Mouse (Mus musculus) liver, embryonic 14.5 days (tissue): ENCODE measurements around the gene Sept1. TPM values are rescaled to one million over a fixed set of nuclear protein-coding genes. Genes with fewer than 3 reads are reported as not detected.
"Not testable (repeated sequence)": the region's sequence is repeated elsewhere in the genome, so short reads cannot be mapped to it uniquely, and the experiment has no call there.

Experiments used
- ATAC-seq: fragments of 200-750 bp; cut with Nextera tagmentation; 2 replicates; pipeline ENCODE4 v1.8.0; 2017; ENCODE audit warnings: moderate number of reproducible peaks, mild to moderate bottlenecking, moderate library complexity; ENCODE audit not compliant: insufficient read depth
- DNase-seq, 3 experiments: peaks; one replicate each; pipeline ENCODE4 v3.0.0-alpha.2; 2012 to 2013; ENCODE audit warnings: low read depth in 3 of 3, low spot score in 3 of 3
- H3K27ac ChIP-seq: fragments of 300-500 bp; sonication (generic); 2 replicates; pipeline ENCODE4 v1.5.1; 2014; ENCODE audit warnings: moderate library complexity, mild to moderate bottlenecking, control low read depth, inconsistent platforms
- H3K27me3 ChIP-seq: fragments of 300-500 bp; sonication (generic); 2 replicates; pipeline ENCODE4 v1.6.1; 2014; ENCODE audit warnings: mild to moderate bottlenecking, low read length, moderate library complexity; ENCODE audit not compliant: control insufficient read depth, insufficient read depth
- H3K36me3 ChIP-seq: fragments of 300-500 bp; sonication (generic); replicated peaks from 2 replicates; pipeline ENCODE4 v1.6.1; 2014; ENCODE audit warnings: low read depth; ENCODE audit not compliant: control insufficient read depth, insufficient read depth
- H3K4me1 ChIP-seq, 2 experiments: fragments of 200-500 bp in 1 of 2; fragments of 300-500 bp in 1 of 2; sonication (generic) in 1 of 2; replicated peaks; 2 replicates each; pipeline ENCODE4 v1.6.1; 2012 to 2014; ENCODE audit warnings: antibody characterized with exemption in 1 of 2, inconsistent platforms in 1 of 2, low read length in 1 of 2; ENCODE audit not compliant: control insufficient read depth in 2 of 2, insufficient read depth in 2 of 2
- H3K4me2 ChIP-seq: fragments of 300-500 bp; sonication (generic); 2 replicates; pipeline ENCODE4 v1.6.1; 2014; ENCODE audit warnings: low read depth, mild to moderate bottlenecking, control low read depth, moderate library complexity
- H3K4me3 ChIP-seq, 2 experiments: fragments of 200-500 bp in 1 of 2; fragments of 300-500 bp in 1 of 2; sonication (generic) in 1 of 2; 2 replicates each; pipeline ENCODE4 v1.5.1; 2012 to 2014; ENCODE audit warnings: low read depth in 2 of 2, low read length in 2 of 2, mild to moderate bottlenecking in 2 of 2, control low read depth in 1 of 2, inconsistent platforms in 1 of 2, moderate library complexity in 1 of 2; ENCODE audit not compliant: insufficient read depth in 1 of 2
- H3K9ac ChIP-seq: fragments of 300-500 bp; sonication (generic); replicated peaks from 2 replicates; pipeline ENCODE4 v1.6.1; 2014; ENCODE audit warnings: mild to moderate bottlenecking, control low read depth, moderate library complexity
- H3K9me3 ChIP-seq: fragments of 300-500 bp; sonication (generic); 2 replicates; pipeline ENCODE4 v1.6.1; 2016; ENCODE audit warnings: low read length, mixed read lengths; ENCODE audit not compliant: control insufficient read depth
- CTCF ChIP-seq: IDR thresholded peaks from 2 replicates; pipeline ENCODE4 v1.5.1; 2016; ENCODE audit warnings: antibody characterized with exemption, low read depth, control low read depth
- EP300 ChIP-seq: IDR thresholded peaks from 2 replicates; pipeline ENCODE4 v1.6.1; 2016; ENCODE audit warnings: antibody characterized with exemption, low read depth
- WGBS: fragments of 180-500 bp; shearing (Covaris S2); extraction: QIAGEN DNeasy Blood & Tissue Kit; methylation state at CpG from one replicate; pipeline ENCODE4 v1.1.7; 2014; ENCODE audit not compliant: insufficient replicate concordance; 5-methylcytosine and 5-hydroxymethylcytosine counted together
- polyA plus RNA-seq, 2 experiments: library from polyadenylated mRNA; depleted of rRNA in 1 of 2; stranded (reverse) in 1 of 2; unstranded in 1 of 2; fragments of >200 nt; fragmentation: Nextera tagmentation in 1 of 2; extraction: Ambion mirVana in 1 of 2; gene quantifications; 2 replicates each; pipeline versions ENCODE4 v1.2.1 to v1.2.3; 2012 to 2014

The Sept1 gene
- polyA plus RNA-seq, 2 experiments, result 7.0 to 16.1 TPM

DNA sequence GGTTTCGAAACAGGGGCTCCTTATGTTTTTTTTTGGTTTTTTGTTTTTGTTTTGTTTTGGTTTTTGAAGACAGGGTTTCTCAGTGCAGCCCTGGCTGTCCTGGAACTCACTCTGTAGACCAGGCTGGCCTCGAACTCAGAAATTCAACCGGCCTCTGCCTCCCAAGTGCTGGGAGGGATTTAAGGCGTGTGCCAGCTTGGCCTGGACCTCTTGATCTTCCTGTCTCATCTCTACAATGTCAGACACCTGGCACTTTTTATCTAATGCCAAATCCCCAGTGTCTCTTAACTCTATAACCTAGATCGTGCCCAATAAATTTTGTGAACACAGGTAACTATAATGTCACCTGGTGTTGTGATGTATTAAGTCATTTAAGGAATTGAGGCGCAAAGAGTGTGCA, 20.4 kb upstream of the Sept1 start:
- Histone ChIP-seq H3K4me1 (peaks cover 12 to 24% of the 10 kb centered on the region in 2 experiments), H3K9me3 (no peaks in the 10 kb centered on the region), H3K27ac (no peak overlapping the region), H3K4me3 (peak overlapping the region; percentile 62 to 64), H3K36me3 (no peaks in the 10 kb centered on the region), H3K4me2 (peak overlapping the region; percentile 92), H3K27me3 (no peaks in the 10 kb centered on the region), H3K9ac (peak overlapping the region; percentile 64)
- no peak for TF ChIP-seq EP300
- TF ChIP-seq CTCF, result no peak
- no peak for ATAC-seq
- WGBS, result 62% methylated on average over 6 of the region's 6 CpGs
- DNase-seq, result no peak

DNA sequence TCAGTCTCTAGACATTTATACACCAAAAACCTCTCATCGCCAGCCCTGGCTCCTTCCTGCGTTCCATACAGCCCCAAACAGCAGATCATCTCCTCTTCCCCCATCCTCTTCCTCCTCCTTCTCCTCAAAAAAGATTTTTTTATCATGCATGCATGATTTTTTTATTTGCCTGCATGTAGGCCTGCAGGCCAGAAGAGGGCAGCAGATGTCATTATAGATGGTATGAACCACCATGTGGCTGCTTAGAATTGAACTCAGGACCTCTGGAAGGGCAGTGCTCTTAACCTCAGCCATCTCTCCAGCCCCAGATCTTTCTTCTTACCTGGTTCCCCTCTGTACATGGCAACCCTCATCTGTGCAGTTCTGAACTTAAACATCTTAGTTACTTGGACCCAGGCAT, 19.5 kb upstream of the Sept1 start:
- TF ChIP-seq CTCF (peak; percentile 77), EP300 (no peak)
- no peak overlapping the region for H3K4me3 ChIP-seq
- DNase-seq (no peak), ATAC-seq (no peak)
- no peak overlapping the region for H3K9ac ChIP-seq
- 59% methylated on average over 2 of the region's 2 CpGs for WGBS
- peak overlapping the region; percentile 21 for H3K27ac ChIP-seq
- H3K27me3 ChIP-seq, result no peaks in the 10 kb centered on the region
- peaks cover 12 to 24% of the 10 kb centered on the region in 2 experiments for H3K4me1 ChIP-seq
- H3K36me3 ChIP-seq, result no peaks in the 10 kb centered on the region
- no peaks in the 10 kb centered on the region for H3K9me3 ChIP-seq
- H3K4me2 ChIP-seq, result no peak overlapping the region

DNA sequence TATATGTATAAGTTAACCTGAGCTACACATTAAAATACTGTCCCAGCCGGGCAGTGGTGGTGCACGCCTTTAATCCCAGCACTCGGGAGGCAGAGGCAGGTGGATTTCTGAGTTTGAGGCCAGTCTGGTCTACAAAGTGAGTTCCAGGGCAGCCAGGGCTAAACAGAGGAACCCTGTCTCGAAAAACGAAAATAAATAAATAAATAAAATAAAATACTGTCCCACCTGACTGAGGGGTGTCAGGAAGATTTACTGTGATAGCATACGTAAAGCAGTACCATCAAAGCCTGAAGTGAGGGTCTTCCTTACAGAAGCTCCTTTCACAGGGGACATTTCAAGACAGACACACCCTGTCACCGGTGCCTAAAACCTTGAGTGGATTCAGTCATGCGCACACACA, 17.6 kb upstream of the Sept1 start:
- WGBS, result 77% methylated on average over 8 of the region's 8 CpGs
- not testable (repeated sequence) for H3K9ac ChIP-seq, H3K27me3 ChIP-seq, H3K9me3 ChIP-seq, H3K36me3 ChIP-seq, H3K27ac ChIP-seq, H3K4me3 ChIP-seq, H3K4me2 ChIP-seq, ATAC-seq, DNase-seq
- H3K4me1 ChIP-seq, result peaks cover 10 to 25% of the 10 kb centered on the region in 2 experiments

DNA sequence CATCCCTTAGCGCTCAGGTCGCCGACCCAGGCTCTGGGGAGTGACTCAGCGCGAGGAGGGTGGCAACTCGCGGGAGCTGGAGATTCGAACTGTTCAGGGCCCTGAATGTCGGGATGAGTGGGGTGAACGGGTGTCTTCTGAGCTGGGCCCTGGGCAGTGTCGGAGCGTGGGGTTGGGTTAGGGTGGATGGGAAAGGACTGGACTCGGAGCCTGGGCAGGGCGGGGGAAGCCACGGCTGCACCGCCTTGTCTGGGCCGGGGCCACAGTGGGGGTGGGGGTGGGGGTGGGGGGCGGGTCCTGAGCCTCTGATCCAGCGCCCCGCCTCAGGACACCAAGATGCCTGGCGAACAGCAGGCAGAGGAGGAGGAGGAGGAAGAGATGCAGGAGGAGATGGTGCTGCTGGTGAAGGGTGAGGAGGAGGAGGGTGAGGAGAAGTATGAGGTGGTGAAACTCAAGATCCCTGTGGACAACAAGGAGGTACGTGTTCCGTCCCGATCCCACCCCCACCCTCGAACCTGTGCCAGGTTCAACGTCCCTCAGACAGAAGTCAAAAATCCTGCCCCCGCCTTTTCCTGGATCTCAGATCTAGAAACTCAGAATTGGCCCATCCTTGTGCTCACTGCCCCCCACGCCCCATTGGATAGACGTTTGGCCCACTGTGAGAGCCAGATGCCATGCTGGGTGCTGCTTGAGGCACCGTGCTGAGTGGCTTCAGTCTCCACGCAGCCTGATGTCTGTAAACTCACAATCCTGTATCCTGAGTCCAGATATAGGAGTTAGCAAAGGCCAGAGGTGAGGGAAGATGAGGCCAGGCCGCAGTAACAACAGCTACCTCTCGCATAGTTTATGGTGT, 12.0 kb upstream of the Sept1 start:
- ATAC-seq (no peak; the same call in none of the 2 replicates), DNase-seq (no peak)
- Histone ChIP-seq H3K9ac (peak overlapping the region; percentile 84), H3K36me3 (no peaks in the 10 kb centered on the region; the same call in 1 of the 2 replicates), H3K4me2 (peak overlapping the region; percentile 94), H3K27me3 (no peaks in the 10 kb centered on the region), H3K4me1 (peaks cover 10 to 23% of the 10 kb centered on the region in 2 experiments), H3K9me3 (no peaks in the 10 kb centered on the region), H3K27ac (peak overlapping the region; percentile 68), H3K4me3 (peak overlapping the region; percentile 82 to 87)
- WGBS, result 11% methylated on average over 33 of the region's 33 CpGs
- no peak; the same call in 1 of the 2 replicates for TF ChIP-seq CTCF
- TF ChIP-seq EP300, result no peak

DNA sequence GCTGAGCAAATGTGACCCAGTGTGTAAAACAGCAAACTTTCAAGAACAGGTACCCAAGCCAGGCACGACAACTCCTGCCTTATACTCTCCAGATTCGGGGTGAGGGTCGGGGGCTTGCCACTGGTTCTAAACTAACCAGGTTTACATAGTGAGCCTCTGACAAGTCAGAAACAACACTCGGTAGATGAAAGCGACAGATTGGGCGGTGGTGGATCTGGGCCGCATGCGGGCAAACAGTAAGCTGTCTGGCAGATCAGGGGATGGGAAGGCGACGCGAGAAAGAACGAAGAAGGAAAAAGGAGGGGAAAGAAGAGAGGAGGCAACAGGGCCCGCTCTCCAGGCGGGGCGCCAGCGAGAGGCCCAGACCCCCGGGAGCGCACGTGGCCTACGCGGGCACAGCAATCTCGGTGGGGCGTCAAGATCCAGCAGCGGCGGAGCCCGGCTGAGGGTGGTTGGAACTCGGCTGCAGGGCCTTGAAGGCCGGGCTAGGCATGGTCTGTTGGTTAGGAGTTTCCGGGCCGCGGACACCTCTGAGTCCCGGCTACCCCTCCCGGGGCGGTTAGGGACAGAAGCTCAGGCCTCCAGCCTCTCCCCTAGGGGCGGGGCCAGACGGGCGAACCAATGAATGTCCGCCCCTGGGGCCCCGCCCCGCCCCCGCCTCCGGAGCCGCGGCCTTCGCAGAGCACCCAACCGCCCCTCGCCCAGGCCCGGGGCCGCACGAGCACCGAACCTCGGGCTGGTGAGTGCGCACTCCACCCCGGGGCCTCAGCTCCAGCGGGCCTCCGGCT, 11.1 kb upstream of the Sept1 start, which contains the start of gene Zfp771:
Gene Zfp771, plus strand, starts transcription at position 405 of the 788 bp plus-strand sequence.
- ATAC-seq (peak; percentile 94), DNase-seq (peak; percentile 82 to 87 (median 84))
- H3K4me2 ChIP-seq, result peak within 1 kb of the TSS; percentile 94
- peak within 1 kb of the TSS; percentile 84 for H3K9ac ChIP-seq
- H3K27ac ChIP-seq, result peak within 1 kb of the TSS; percentile 68
- H3K36me3 ChIP-seq, result no peaks in the 10 kb centered on the region; the same call in 1 of the 2 replicates
- peak; percentile 30; the same call in 1 of the 2 replicates for TF ChIP-seq CTCF
- no peak for TF ChIP-seq EP300
- WGBS, result under 1% methylated on average over 56 of the region's 56 CpGs
- H3K27me3 ChIP-seq, result no peaks in the 10 kb centered on the region
- H3K4me1 ChIP-seq, result peaks cover 10 to 23% of the 10 kb centered on the region in 2 experiments
- H3K9me3 ChIP-seq, result no peaks in the 10 kb centered on the region
- peak within 1 kb of the TSS; percentile 82 to 87 for H3K4me3 ChIP-seq
